Mouse (Mus musculus) cortical plate, adult 2 months (tissue): ENCODE results near the gene Timm23. TPM values are rescaled to one million over a fixed set of nuclear protein-coding genes. Genes with fewer than 3 reads are reported as not detected.

Experiments used
- H3K27ac ChIP-seq: fragments of 200-500 bp; 2 replicates; pipeline ENCODE4 v1.5.1; 2012; ENCODE audit warnings: low read length, control low read depth, inconsistent platforms; ENCODE audit not compliant: insufficient read depth
- H3K4me1 ChIP-seq: fragments of 200-500 bp; 2 replicates; pipeline ENCODE4 v1.6.1; 2011; ENCODE audit warnings: low read length; ENCODE audit not compliant: control insufficient read depth, insufficient read depth
- H3K4me3 ChIP-seq: fragments of 200-500 bp; 2 replicates; pipeline ENCODE4 v1.5.1; 2011; ENCODE audit warnings: mild to moderate bottlenecking, low read length, control low read depth; ENCODE audit not compliant: insufficient read depth
- CTCF ChIP-seq: fragments of 200-500 bp; IDR thresholded peaks from 2 replicates; pipeline ENCODE4 v1.5.1; 2011; ENCODE audit warnings: mild to moderate bottlenecking, control low read depth, low read length; ENCODE audit not compliant: insufficient read depth; ENCODE audit errors: extremely low read depth
- POLR2A ChIP-seq: fragments of 200-500 bp; IDR thresholded peaks from 2 replicates; pipeline ENCODE4 v1.6.1; 2011; ENCODE audit warnings: mild to moderate bottlenecking, low read length, control low read depth; ENCODE audit not compliant: insufficient read depth; ENCODE audit errors: extremely low read depth
- polyA plus RNA-seq: library from polyadenylated mRNA; depleted of rRNA; stranded (reverse); fragments of >200 nt; gene quantifications from 2 replicates; pipeline ENCODE4 v1.2.3, GENCODE M21; 2012

The Timm23 gene
- polyA plus RNA-seq, 1 experiment, result 128 TPM

DNA sequence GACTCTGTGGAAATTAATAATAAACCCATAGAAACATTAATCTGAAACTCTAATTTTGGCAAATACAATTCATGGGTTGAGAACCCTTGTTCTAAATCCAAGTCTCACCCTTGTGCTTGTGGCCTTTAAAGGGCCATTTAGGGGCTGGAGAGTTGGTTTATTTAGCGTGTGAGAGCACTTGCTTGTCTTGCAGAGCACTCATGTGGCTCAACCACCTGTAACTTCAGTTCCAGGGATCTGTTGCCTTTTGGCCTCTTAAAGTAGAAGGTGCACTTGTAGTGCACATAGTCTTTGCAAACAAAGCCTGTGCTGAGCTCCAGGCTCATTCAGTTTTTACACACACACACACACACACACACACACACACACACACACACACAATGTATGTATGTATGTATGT, 34.9 kb downstream of the Timm23 start:
- no peak overlapping the region for H3K27ac ChIP-seq
- no peak for TF ChIP-seq POLR2A
- TF ChIP-seq CTCF, result no peak
- H3K4me1 ChIP-seq, result peaks cover 11% of the 10 kb centered on the region; the same call in 1 of the 2 replicates
- no peak overlapping the region for H3K4me3 ChIP-seq

GRCm38 (mm10) chr14:32166062-32166441, 35.6 kb downstream of the Timm23 start:
- H3K4me1 ChIP-seq, result peaks cover 12% of the 10 kb centered on the region; the same call in 1 of the 2 replicates
- TF ChIP-seq CTCF (no peak), POLR2A (no peak)
- H3K27ac ChIP-seq, result no peak overlapping the region
- peak overlapping the region; percentile 39; the same call in 1 of the 2 replicates for H3K4me3 ChIP-seq

GRCm38 (mm10) chr14:32165278-32166061, 36.2 kb downstream of the Timm23 start:
- TF ChIP-seq CTCF (no peak), POLR2A (no peak)
- Histone ChIP-seq H3K27ac (0 out of 2 replicates have a peak overlapping the region, but pooled peaks have one; percentile 65), H3K4me1 (peaks cover 16% of the 10 kb centered on the region; the same call in 1 of the 2 replicates), H3K4me3 (peak overlapping the region; percentile 39)

DNA sequence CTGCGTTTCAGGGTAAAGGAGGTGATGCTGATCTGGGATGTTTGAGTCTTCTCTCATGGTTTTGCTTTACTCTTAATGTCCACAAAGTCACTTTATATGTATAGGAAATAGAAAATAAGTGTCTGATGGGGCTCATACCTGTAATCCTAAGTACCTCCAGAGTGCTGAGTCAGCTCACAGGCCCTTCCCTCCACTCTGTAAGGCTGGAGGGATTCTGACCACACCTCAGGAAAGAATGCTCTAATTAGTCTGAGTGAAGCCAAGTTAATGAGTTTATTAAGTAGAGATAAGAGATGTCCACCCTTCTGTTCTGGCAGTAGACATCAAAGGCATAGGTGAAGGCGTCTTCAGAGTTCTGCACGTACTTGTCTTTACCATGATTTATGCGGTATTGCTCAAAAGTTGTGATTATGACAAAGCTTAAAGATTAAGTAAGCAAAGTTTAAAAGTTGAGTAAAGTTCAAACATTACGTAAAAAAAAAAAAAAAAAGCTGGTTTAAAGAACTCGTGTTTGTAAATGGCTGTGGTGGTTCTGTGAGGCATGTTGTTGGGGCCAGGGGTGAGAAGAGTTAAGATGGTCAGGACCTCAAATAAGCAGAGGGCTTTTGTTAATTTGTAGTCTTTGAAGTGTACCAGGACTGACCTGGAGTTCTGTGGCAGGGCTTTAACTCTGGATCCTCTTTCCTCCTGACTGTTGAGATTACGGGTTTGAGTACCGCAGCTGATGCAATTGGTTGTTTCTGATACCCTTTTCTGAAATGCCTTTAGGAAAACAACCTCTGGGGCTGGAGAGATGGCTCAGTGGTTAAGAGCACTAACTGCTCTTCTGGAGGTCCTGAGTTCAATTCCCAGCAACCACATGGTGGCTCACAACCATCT, 37.3 kb downstream of the Timm23 start:
- Histone ChIP-seq H3K27ac (no peak overlapping the region), H3K4me1 (peaks cover 12% of the 10 kb centered on the region; the same call in 1 of the 2 replicates), H3K4me3 (no peak overlapping the region)
- TF ChIP-seq POLR2A (no peak), CTCF (no peak)

GRCm38 (mm10) chr14:32163203-32163888, 38.4 kb downstream of the Timm23 start:
- TF ChIP-seq POLR2A, result no peak
- TF ChIP-seq CTCF, result no peak
- H3K4me1 ChIP-seq, result peaks cover 7% of the 10 kb centered on the region; the same call in 1 of the 2 replicates
- H3K27ac ChIP-seq, result no peak overlapping the region
- no peak overlapping the region for H3K4me3 ChIP-seq

GRCm38 (mm10) chr14:32162231-32162630, 39.5 kb downstream of the Timm23 start:
- TF ChIP-seq CTCF, result no peak
- no peak for TF ChIP-seq POLR2A
- H3K4me3 ChIP-seq, result no peak overlapping the region
- no peak overlapping the region for H3K27ac ChIP-seq
- H3K4me1 ChIP-seq, result peaks cover 7% of the 10 kb centered on the region; the same call in 1 of the 2 replicates

DNA sequence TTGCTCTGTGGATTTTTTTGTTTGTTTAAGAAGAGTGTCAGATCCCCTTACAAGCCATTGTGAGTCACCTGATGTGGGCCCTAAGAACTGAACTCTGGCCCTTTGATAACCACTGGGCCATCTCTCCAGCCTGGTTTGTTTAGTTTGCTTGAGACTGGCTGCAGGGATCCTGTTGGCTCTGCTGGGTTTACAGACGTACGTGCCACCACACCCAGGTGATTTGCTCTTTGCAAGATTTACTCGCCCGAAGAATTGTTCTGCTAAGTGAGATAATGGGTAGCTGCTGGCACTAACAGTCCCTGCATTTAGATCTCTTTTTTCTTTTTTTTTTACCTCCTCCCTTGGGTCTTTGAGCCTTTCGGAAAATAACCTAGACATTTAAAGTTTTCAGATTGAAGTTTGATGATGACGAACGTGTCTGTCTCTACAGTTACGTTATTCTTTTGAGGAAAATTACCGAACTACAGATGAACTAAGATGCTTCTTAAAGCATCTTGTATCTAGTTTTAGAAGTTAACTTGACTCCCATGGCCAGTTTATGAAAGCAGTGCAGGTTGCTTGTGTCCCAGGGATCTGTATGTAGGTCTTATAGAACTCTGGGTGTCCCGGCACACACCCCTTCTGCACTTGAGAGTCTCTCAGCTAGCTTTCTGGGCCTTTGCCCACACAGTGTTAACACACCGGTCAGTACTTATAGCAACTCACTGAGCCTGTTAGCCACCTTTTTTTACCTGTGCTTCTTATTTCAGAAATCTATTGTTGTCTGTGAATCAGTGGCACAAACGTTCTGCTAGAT, 40.4 kb downstream of the Timm23 start:
- Histone ChIP-seq H3K4me3 (peak overlapping the region; percentile 93; the same call in 1 of the 2 replicates), H3K4me1 (peaks cover 7% of the 10 kb centered on the region; the same call in 1 of the 2 replicates), H3K27ac (no peak overlapping the region)
- TF ChIP-seq POLR2A, result no peak
- TF ChIP-seq CTCF, result no peak

- H3K4me3 ChIP-seq, result peak overlapping the region; percentile 93
- no peak overlapping the region for H3K27ac ChIP-seq
Observed at GRCm38 (mm10) chr14:32160563-32160962, 41.1 kb downstream of the Timm23 start.

More at GRCm38 (mm10) chr14:32160563-32160962, 41.1 kb downstream of the Timm23 start:
- TF ChIP-seq POLR2A, result no peak
- TF ChIP-seq CTCF, result no peak
- H3K4me1 ChIP-seq, result peaks cover 7% of the 10 kb centered on the region; the same call in 1 of the 2 replicates
